Mouse (Mus musculus): ENCODE measurements around the gene Elfn2.

Elfn2 gene

GRCm38 (mm10) chr15:78681301-78681700 is 37.3 kb downstream of the Elfn2 start:
- DNase-seq (ENCODE audit: low spot score): no peak

GRCm38 (mm10) chr15:78680291-78680690 is 38.3 kb downstream of the Elfn2 start:
- no peak for DNase-seq (ENCODE audit: low spot score)

GRCm38 (mm10) chr15:78677708-78678107 is 40.9 kb downstream of the Elfn2 start:
- DNase-seq (ENCODE audit: low spot score): no peak

GRCm38 (mm10) chr15:78677015-78677414 is 41.6 kb downstream of the Elfn2 start:
- DNase-seq (ENCODE audit: low spot score): no peak

GRCm38 (mm10) chr15:78674912-78675412 is 43.6 kb downstream of the Elfn2 start:
- DNase-seq (ENCODE audit: low spot score): no peak

GRCm38 (mm10) chr15:78673436-78673835 is 45.1 kb downstream of the Elfn2 start:
- no peak for DNase-seq (ENCODE audit: low spot score)

GRCm38 (mm10) chr15:78670341-78670740 is 48.2 kb downstream of the Elfn2 start:
- no peak for DNase-seq (ENCODE audit: low spot score)

GRCm38 (mm10) chr15:78669221-78669871 is 49.2 kb downstream of the Elfn2 start:
- DNase-seq (ENCODE audit: low spot score): no peak

- no peak for DNase-seq (ENCODE audit: low spot score)
Observed at GRCm38 (mm10) chr15:78664268-78664667, 54.3 kb downstream of the Elfn2 start.

- no peak for DNase-seq (ENCODE audit: low spot score)
Observed at GRCm38 (mm10) chr15:78651169-78651568, 67.4 kb downstream of the Elfn2 start.

- DNase-seq (ENCODE audit: low spot score): no peak
Observed at GRCm38 (mm10) chr15:78647746-78648145, 70.8 kb downstream of the Elfn2 start.

- DNase-seq (ENCODE audit: low spot score): no peak
Observed at GRCm38 (mm10) chr15:78644606-78645005, 74.0 kb downstream of the Elfn2 start.

GRCm38 (mm10) chr15:78643633-78644032 is 74.9 kb downstream of the Elfn2 start:
- no peak for DNase-seq (ENCODE audit: low spot score)

GRCm38 (mm10) chr15:78635231-78635630 is 83.3 kb downstream of the Elfn2 start:
- DNase-seq (ENCODE audit: low spot score): no peak

- DNase-seq (ENCODE audit: low spot score): no peak
Observed at GRCm38 (mm10) chr15:78634095-78634737, 84.4 kb downstream of the Elfn2 start.

GRCm38 (mm10) chr15:78633413-78633812 is 85.2 kb downstream of the Elfn2 start:
- no peak for DNase-seq (ENCODE audit: low spot score)

- no peak for DNase-seq (ENCODE audit: low spot score)
Observed at GRCm38 (mm10) chr15:78632387-78632786, 86.2 kb downstream of the Elfn2 start.

- DNase-seq (ENCODE audit: low spot score): no peak
Observed at GRCm38 (mm10) chr15:78626285-78626684, 92.3 kb downstream of the Elfn2 start.

- no peak for DNase-seq (ENCODE audit: low spot score)
Observed at GRCm38 (mm10) chr15:78624961-78625360, 93.6 kb downstream of the Elfn2 start.

- DNase-seq (ENCODE audit: low spot score): peak; percentile 39
Observed at GRCm38 (mm10) chr15:78624431-78624950, 94.1 kb downstream of the Elfn2 start.

GRCm38 (mm10) chr15:78623426-78623825 is 95.1 kb downstream of the Elfn2 start:
- DNase-seq (ENCODE audit: low spot score): peak; percentile 53
